Mouse (Mus musculus) right cerebral cortex, postnatal 36 days (tissue): ENCODE data around the gene Rnf150.

ENCODE experiments used
- DNase-seq, 2 experiments: peaks; one replicate each; pipeline ENCODE4 v3.0.0; 2022; ENCODE audit warnings: low spot score in 2 of 2, mixed read lengths in 1 of 2

Gene Rnf150

DNA sequence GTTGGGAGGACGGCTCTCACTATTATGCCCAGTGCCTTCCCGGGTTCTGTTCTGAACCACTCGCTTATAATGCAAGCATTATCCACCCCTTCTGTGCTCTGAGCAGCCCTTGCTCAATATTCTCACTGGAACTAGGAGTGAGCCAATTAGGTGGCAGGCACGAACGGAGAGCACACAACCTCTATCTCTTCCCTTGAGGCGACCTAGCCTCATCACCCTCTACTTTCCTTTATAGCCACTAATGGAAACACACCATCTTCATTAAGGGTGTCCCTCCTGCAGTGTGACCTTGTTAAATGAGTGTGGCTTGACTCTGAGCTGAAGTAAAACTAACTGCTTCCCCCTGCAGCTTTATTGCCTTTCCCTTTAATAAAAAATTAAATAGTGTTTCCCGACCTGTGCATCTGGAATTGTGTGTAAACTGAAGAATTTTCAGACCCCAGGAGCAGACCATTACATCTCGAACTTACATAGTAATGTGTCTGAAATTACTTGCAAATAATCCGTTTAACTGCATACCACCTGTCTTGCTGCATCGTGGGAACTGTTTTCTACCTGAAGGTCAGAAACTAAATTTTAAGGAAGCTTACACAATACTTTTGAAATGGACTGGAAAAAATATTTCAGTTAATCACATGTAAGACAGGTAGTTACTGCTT, 26.0 kb downstream of the Rnf150 start:
- no peak for DNase-seq

DNA sequence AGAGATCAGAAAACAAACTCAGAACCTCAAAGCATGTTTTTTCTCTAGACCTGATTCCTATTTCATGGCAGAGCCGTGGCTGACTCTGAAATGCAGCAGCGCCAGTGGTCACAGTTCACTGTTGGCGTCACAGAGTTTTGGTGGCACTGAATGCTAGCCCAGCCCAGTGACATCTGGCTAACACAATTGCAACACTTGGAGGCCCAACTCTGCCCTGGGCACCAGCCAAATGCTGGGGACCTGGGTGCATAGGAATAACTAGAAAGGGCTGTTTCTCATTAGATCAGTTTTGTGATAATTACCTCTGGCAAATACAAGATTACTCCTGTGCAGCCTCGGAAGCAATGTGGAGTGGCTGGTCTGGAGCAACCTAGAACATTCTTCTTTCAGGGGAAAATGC, 31.9 kb downstream of the Rnf150 start:
- no peak for DNase-seq

DNA sequence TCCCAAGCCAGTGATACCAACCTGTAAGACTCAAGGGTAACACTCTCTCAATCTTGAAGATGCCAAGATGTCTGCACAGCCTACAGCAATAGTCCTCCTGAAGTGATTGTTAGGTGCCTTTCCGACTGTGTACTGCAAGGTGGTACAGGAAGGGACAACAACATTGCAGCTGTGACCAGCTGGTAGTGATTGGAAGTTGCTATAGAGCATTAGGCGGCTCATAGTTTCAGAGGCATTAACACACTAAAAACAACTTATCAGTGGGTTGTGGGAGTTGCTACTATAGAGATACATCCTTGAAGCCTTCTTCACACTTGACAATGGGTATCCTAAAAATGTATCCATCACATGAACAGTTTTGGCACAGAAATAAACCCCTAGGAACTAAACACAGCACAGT, 33.6 kb downstream of the Rnf150 start:
- no peak for DNase-seq

DNA sequence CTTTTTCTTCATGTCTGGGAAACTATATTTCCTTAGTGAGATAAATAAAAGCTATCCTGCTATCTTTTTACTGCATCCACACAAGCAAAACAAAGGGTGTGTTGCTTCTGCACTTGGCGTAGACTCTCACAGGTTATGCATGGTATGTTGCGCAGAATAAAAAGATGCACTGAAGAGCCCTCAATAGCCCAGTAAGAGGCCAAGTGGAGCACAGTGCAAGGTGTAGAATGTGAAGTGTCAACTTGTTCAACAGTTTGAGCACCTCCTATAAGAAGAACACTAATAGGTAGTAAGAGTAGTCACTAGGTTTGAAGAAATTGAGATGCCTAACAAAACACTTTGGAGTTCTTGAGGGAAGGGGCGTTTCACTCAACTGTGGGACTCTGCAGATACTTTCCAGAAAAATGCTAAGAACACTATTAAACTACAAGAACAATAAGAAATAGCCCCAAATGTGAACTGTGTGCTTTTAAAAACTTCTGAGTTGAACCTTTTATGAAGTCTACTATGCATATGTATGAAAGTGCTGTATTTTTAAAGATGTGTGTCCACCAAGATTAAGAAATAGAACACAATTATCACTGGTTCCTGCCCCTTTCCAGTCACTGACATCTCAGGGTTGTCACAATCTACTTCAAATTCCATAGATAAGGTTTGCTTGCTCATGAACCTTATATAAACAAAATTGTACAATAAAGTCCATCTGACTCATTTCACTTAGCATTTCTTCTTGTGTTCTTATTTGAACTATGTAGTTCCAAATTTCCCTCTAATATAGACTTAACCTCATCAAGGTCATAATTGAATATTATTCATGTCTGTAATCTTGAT, 34.7 kb downstream of the Rnf150 start:
- no peak for DNase-seq

GRCm38 (mm10) chr8:82898459-82898841, 35.3 kb downstream of the Rnf150 start:
- no peak for DNase-seq

- DNase-seq = no peak
These were observed 37.8 kb downstream of the Rnf150 start for GRCm38 (mm10) chr8:82900958-82901357.

- no peak for DNase-seq
These were observed 38.5 kb downstream of the Rnf150 start for GRCm38 (mm10) chr8:82901549-82902138.

DNA sequence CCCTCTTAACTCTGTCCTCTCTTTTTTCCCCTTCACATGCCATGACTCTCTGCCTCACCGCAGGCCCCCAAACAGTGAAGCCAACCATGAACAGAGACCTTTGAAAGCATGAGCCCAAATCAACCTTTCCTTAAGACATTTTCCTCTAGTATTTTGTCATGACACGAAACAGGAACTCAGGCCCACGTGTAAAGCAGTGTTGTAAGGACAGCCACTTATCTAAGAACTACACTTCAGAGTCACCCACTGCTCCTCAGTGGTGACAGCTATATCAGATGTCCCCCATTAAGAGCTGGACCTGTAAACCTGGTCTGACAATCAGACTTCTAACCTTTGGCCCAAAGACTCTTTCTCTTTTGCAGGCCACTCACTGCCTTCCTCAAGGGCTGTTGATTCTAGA, 40.3 kb downstream of the Rnf150 start:
- DNase-seq = no peak

- DNase-seq = no peak
These were observed 44.1 kb downstream of the Rnf150 start for GRCm38 (mm10) chr8:82907271-82907670.

- DNase-seq = no peak
These were observed 48.3 kb downstream of the Rnf150 start for GRCm38 (mm10) chr8:82911436-82911835.

DNA sequence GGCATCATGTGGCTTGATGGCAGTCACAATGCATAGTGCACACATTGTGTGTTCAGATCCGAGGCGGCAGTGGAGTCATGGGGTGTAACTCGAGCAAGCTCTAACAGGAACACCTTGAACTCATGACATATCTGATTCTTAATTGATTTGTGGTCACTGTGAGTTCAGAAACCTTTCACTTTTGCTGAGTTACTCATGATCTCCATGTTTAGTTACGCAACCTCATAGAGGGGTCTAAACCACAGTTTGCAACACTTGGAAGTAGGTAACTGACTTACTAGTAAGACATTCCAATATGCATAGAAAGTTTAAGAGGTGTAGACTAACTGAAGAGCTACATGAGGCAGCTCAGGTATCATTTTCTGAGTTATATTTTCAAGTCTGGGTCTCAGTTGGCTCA, 49.1 kb downstream of the Rnf150 start:
- no peak for DNase-seq

DNA sequence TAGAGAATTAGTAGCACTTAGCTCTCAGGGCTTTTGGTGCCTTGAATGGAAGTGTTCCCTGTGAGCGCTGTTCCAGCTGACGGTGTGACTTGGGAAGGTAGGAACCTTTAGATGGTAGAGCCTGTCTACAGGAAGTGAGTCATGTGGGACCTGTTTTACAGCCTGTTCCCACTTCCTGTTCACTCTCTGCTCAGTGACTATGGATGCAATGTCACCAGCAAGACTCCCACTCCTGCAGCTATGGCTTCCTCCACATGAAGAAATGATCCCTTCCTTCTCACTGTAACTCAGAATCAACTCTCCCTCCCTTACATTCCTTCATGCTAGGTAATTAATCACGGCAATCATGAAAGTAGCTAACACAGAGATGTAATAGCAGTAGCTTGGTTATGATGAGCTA, 51.4 kb downstream of the Rnf150 start:
- no peak for DNase-seq

DNA sequence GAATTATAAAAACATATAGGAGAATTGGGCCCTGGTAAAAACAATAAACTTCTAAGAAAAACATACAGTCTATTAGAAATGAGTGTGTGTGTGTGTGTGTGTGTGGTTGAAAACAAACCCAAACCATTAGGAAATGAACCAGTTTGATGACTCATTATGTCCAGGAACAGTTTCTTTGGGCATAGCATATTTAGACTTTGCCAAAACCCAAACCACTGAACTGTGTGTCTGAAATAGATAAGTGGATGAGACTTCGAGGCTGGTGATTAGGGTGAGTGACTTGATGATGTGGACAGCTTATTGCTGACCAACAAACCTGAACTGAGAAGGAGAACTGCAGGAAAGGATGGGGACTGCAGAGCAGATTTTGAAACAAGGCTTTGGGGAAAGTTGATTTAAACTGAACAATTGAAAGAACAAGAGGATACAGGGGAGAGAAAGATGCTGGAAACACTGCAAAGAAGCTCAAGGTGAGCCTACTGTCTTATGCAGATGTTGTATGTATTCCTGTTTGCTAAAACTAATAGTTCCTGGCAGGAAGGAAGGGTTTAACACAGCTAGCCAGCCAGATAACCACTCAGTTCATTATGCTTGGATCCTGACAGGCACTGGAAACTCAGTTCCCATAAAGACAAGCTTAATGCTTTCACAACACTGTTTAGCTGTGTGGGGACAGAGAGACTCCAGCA, 53.8 kb downstream of the Rnf150 start:
- DNase-seq = no peak

GRCm38 (mm10) chr8:82917540-82918316, 54.6 kb downstream of the Rnf150 start:
- no peak for DNase-seq

DNA sequence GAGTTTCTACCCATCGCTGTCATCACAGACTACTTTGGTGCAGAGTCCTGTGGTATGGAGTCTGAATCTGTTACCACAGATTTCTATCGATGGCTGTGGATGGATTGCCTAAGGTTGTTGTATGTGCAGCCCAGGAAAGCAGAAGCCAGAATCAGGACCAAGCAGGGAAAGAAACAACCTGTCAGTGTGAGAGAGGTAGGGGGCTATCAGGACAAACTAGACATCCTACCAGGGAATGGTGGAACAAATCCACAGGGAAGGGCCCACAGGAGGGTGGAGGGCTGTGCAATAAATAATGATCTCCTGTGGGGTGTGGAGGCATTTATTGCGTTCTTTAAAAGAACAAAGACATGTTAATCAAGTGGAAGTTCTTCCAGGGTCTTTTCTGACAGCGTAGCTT, 56.5 kb downstream of the Rnf150 start:
- no peak for DNase-seq

DNA sequence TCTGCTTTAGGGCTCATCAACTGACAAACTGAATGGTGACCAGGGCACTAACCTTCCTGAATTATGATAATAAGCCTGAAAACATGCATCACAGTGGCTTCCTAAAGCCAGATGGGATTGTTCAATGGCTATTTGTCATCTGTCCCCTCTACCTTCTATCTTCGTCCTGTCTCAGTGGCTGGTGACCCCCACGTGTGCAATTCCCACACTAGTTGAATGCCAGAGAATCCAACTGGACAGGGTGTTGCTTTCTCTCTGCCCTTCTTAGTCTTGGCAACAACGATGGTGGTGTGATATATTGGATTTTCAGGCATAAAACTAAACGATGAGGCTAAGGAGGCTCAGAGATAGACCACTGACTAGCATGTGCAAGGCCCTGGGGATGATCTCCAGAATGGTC, 57.0 kb downstream of the Rnf150 start:
- no peak for DNase-seq

DNA sequence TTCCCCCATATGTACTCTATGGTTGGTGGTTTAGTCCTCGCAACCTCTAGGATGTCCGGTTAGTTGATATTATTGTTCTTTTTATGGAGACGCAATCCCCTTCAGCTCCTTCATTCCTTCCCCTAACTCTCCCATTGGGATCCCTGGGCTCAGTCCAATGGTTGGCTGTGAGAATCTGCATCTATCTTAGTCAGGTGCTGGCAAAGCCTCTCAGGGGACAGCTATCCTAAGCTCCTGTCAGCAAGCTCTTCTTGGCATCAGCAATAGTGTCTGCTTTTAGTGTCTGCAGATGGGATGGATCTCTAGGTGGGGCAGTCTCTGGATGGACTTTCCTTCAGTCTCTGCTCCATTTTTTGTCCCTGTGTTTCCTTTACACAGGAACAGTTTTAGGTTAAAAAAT, 62.1 kb downstream of the Rnf150 start:
- no peak for DNase-seq

DNA sequence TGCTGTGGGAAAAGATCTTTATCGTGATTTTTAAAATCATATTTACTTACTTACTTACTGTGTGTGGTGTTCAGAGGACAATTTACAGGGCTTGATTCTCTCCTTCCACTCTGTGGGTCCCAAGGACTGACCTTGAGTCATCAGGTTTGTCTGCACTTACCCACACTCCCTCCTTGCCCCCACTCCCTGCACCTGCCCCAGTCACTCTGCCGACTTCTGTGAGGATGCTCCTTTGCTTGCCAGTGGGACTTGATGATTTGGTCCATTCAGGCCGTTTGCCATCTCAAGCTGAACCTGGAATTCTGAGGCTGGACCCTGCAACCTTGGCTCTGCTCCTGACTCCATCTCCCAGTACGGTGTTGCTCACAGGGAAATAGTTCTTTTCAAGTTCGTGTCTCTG, 63.4 kb downstream of the Rnf150 start:
- no peak for DNase-seq

- peak in 1 of 2 experiments; percentile 12 for DNase-seq
These were observed 68.4 kb downstream of the Rnf150 start for GRCm38 (mm10) chr8:82931554-82931953.

DNA sequence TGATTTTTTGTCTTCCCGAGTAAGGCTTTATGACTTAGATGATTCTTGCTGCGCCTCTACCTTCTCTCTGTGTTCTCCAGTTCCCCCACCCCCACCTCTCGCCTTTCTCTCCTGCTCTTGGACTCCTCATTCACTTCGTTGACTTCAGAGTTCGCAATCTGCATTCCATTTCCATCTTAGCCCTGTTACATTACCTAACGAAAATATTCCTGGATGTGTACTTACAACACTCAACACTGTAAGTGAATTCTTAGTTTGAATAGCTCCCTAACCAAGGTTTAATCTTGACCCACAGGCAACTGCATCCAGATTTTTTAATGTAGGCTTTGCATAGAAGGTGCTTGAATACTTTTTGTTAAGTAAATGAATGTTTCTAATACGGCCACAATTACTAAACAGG, 73.0 kb downstream of the Rnf150 start:
- DNase-seq = no peak

- DNase-seq = no peak
These were observed 73.7 kb downstream of the Rnf150 start for GRCm38 (mm10) chr8:82936866-82937265.

- no peak for DNase-seq
These were observed 76.8 kb downstream of the Rnf150 start for GRCm38 (mm10) chr8:82939912-82940311.
